Mouse (Mus musculus): Measurements from ENCODE around the gene Gm10401. TPM values are rescaled to one million over a fixed set of nuclear protein-coding genes. Genes with fewer than 3 reads are reported as not detected.
"Not testable (repeated sequence)": the region's sequence is repeated elsewhere in the genome, so short reads cannot be mapped to it uniquely, and the experiment has no call there.

Gene Gm10401
- total RNA-seq, 2 experiments from 2014 or later: not detected

DNA sequence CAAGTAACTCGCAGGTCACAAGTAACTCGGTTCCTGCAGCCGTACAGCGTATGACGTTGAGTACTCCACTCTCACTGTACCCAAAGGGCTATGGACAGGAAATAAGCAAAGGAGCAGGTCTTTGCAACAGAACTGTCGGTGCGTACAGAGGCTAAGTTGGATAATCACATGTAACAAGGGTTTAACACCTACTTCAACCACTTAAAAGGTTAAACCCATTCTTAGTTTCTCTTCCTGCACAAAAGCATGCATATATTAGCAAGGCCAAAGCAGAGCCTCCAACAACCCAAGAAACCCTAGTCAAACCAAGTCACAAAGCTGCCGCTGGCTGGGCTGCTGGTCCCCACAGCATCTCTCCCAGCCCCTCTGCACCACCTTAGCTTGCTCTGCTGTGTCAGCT lies 34.4 kb upstream of the Gm10401 start:
- Histone ChIP-seq H3K4me3 (no peak overlapping the region), H3K27ac (no peak overlapping the region)
- DNase-seq (ENCODE audit: low spot score in 2 of 2): no peak
- no peak for TF ChIP-seq CTCF (conservative IDR thresholded peaks at IDR 0.05)

DNA sequence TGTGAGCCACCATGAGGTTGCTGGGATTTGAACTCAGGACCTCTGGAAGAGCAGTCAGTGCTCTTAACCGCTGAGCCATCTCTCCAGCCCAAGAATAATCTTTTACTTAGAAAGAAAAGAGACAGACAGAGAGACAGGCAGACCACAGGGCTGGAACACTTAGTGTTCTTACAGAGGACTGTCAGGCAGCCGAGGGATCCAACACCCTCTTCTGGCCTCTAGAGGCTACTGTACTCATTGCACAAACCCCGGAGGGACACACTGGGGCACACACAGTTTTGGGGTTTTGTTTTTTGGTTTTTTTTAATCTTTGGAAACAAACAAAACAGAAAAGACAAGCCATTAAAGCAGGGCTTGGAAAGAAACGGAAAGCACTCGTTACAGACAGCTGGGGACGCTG lies 31.2 kb upstream of the Gm10401 start:
- DNase-seq (ENCODE audit: low spot score in 2 of 2): no peak
- peak; percentile 62 for TF ChIP-seq CTCF (conservative IDR thresholded peaks at IDR 0.05)
- Histone ChIP-seq H3K27ac (no peak overlapping the region), H3K4me3 (no peak overlapping the region)

DNA sequence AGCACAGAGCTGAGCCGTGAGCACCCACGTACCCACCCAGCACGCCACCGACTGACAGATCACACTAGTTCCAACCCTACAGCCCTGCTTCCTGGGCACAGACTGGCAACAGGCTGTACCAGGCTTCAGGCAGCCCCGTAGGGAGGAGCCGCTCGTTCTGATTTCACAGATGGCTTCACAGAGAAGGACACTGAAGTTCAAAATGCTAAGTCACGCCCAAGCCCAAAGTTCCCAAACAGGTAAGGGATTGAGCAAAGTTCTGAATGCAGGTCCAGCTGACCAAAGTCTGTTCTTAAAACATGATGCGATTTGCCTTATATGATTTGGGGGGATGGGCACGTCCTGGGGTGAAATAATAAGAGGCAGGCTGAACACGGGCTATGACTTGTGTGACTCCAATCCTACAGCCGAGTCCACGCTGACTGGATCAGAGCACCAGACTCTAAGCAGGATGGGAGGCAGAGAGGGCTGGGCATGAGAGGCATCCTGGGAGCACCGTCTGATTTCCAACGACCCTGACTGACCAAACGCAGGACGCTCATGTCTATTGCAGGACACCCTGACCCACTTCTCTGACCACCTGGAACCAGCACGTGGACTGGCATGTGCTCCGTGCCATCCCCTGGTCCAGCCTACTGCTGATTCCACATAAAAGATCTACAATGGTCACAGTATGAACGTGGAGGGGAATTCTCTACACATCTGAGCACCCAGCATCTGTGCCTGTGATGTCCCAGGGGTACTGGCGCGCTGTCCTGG lies 29.5 kb upstream of the Gm10401 start:
- TF ChIP-seq CTCF (conservative IDR thresholded peaks at IDR 0.05): no peak
- DNase-seq (ENCODE audit: low spot score in 2 of 2): no peak
- Histone ChIP-seq H3K27ac (peak overlapping the region; percentile 53; the same call in 1 of the 2 replicates), H3K4me3 (no peak overlapping the region)

DNA sequence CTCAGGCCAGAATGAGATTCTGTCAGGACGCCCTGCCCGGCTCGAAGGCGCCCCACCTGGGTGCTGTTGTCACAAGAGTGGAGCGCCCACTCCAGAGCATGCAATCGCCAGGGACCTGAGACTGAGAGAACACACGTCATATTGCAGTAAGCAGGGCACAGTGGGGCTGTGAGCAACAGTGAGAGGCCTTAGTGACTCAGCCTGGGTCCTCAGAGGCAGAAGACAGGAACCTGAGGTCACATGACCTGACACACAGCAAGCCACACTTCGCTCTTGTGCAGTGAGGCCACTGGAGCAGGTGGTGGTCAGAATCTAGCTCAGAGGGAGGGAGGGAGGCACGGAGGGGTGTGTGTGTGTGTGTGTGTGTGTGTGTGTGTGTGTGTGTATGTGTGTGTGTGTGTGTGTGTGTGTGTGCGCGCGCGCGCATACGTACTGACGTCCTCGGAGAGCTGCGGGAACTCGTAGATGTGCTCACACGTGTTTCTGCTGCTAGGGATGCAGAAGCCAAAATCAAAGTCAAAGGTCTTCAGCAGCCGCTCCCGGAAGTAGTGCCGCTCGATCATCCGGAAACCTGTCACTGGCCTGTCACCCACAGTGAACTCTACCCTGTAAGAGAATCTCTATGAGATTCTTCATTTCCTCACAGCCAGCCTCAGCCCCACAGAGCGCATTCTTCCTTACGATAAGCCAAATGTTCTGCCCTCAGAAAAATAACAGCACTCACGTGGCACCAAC lies 28.6 kb upstream of the Gm10401 start:
- DNase-seq (ENCODE audit: low spot score in 2 of 2): no peak
- Histone ChIP-seq H3K4me3 (no peak overlapping the region), H3K27ac (peak overlapping the region; percentile 78; the same call in 1 of the 2 replicates)
- no peak for TF ChIP-seq CTCF (conservative IDR thresholded peaks at IDR 0.05)

DNA sequence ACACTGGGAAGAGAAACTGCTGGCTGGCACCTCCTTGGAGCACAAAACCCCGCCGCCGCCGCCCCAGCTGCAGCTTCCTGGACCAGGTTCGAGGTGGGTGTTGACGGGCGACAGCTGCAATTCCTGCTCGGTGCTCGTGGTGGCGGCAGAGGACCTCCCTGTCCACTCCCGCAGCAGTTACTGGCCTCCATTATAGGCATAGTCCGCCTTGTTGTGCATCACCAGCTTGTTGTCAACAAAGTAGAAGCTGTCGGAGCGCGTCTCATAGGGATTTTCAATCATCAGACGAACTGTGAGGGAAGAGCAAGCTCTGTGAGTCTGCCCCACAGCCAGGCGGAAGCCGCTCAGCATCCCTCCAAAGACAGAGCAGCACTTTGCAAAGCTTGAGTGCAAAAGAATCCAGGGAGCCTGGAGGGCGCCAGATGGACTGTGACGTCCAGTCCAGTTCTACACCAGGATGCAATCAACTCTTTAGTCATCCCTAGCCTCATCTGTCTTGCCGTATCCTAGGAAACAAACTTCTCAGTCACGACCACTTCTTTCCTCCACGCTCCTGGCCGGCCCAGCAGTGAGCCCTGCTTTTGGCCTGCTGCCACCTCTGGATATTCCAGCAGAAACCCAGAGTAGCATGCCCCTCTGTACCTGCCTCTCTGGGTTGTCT lies 27.2 kb upstream of the Gm10401 start:
- DNase-seq (ENCODE audit: low spot score in 2 of 2): peak; percentile 84 to 88
- Histone ChIP-seq H3K27ac (peak overlapping the region; percentile 78), H3K4me3 (no peak overlapping the region; the same call in 1 of the 2 replicates)
- peak; percentile 97 for TF ChIP-seq CTCF (conservative IDR thresholded peaks at IDR 0.05)

DNA sequence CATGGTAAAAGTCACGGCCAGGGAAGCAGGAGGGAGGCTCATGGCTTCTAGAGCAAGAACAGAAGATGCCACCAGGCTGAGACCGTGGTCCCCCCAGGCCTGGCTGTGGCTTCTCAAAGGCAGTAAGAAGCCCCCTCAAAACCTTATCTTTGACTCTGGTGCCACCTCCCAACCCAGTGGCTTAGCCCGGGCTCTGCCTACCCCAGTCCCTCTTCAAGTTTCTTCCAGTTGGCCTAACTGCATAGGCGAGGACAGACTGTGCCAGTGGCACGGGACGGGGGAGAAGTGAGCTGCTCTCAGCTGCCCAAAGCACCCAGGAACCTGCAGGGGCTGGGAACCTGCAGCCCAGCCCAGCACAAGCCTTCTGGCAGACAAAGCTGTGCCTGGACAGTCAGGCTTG lies 26.6 kb upstream of the Gm10401 start:
- H3K4me3 ChIP-seq: no peak overlapping the region
- no peak for DNase-seq (ENCODE audit: low spot score in 2 of 2)
- TF ChIP-seq CTCF (conservative IDR thresholded peaks at IDR 0.05): no peak
- H3K27ac ChIP-seq: peak overlapping the region; percentile 78; the same call in 1 of the 2 replicates

DNA sequence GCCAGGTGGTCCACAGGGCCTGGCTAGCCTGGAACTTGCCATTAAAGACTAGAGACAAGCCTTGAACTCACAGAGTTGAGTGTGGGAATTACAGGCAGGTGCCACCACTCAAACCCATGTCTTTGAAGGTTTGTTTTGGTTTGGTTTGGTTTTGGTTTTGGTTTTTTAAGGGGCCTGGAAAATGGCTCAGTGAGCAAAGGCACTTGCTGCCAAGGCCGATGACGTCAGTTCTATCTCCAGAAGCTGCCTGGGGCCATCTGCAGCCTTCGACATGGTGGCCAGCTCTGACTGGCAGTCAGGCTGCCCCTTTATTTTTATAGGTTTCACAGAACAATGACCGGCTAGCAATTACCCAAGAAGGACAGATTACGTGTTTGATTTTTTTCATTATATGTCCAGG lies 22.9 kb upstream of the Gm10401 start:
- Histone ChIP-seq H3K4me3 (no peak overlapping the region), H3K27ac (peak overlapping the region; percentile 23; the same call in 1 of the 2 replicates)
- no peak for DNase-seq (ENCODE audit: low spot score in 2 of 2)
- TF ChIP-seq CTCF (conservative IDR thresholded peaks at IDR 0.05): no peak

DNA sequence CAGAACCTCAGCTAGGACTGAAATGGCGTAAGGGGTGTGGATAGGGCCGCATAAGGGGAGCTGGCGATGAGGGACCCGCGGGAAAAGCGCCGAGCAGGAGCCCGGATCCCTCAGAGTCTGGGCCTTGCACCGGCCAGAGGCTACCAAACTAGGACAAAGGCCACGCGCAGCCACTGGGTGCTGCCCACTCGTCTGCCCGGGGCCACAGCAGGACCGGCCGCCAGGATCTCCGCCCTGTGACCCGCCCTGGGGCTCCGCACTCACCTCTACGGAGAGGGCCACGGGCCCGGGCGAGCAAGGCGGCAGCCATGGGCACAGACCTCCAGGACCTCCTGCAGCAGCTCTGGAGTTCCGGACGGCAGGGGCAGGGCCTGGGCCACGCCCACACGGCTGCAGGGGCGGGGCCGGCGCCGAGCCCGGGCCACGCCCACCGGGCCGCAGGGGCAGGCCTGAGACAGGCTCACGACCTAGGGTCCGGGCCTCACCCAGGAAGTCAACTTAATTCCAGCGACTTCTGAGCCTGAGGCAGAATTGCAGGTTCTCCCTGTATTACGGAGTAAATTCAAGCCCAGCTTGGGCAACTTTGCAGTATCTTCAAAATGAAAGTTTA lies 21.0 kb upstream of the Gm10401 start, which contains the start of gene Acads:
Gene Acads (minus strand): TSS at position 386 of the 610 bp plus-strand sequence.
- peak within 1 kb of the TSS; percentile 47 for H3K27ac ChIP-seq
- peak in 1 of 2 experiments; percentile 37 for DNase-seq (ENCODE audit: low spot score in 2 of 2)
- H3K4me3 ChIP-seq: peak within 1 kb of the TSS; percentile 60
- no peak for TF ChIP-seq CTCF (conservative IDR thresholded peaks at IDR 0.05)

DNA sequence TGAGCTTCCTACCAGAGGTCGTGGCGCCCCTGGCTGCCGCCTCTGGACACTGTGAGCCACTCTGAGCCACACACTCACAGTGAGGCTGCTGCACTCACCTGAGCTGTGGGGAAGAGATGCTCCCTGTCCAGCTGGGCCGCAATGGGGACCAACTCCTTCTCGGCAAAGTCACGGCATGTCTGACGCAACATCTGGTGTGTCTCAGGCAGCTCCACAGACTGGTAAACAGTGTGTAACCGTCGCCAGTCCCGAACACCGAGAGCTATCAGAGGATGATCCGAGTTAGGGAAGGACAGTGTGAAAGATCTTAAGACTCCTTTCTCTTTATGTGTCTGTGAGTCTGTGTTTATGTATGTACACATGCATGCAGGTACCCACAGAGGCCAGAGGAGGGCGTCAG lies 19.4 kb upstream of the Gm10401 start:
- DNase-seq (ENCODE audit: low spot score in 2 of 2): no peak
- Histone ChIP-seq H3K27ac (no peak overlapping the region), H3K4me3 (no peak overlapping the region)
- no peak for TF ChIP-seq CTCF (conservative IDR thresholded peaks at IDR 0.05)

DNA sequence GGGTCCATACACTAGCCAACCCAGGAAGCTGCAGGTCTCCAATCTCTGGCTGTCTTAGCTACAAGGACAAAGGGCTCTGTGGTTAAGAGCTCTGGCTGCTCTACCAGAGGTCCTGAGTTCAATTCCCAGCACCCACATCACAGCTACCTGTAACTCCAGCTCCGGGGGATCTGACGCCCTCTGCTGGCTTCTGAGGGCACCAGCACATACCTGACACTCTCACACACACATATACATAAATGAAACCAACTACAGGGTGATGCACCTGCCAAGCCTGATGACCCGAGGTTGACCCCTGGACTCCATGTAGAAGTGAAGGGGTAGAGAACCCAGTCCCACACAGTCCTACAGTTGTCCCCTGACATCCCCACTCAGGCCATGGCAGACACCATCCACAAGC lies 18.3 kb upstream of the Gm10401 start:
- no peak for DNase-seq (ENCODE audit: low spot score in 2 of 2)
- TF ChIP-seq CTCF (conservative IDR thresholded peaks at IDR 0.05): no peak
- Histone ChIP-seq H3K4me3 (no peak overlapping the region), H3K27ac (no peak overlapping the region)

DNA sequence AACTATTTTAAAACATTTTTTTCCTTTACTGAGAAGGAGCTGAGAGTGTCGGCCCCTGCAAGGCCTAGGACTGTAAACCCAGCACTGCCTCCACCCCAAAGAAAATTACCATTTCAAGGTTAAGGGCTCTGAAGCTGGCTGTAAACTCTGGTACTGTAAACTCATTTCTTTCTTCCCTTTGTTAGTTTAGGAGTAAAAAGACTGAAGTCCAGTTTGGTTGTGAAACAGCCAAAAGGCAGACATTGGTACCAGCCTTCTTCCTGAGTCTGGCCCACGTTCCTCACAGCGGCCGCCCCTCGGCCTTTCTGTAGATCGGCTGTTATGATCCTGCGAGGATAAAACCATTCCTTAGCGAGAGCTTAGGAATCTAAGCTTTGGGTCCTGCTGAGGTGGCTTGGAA lies 16.4 kb upstream of the Gm10401 start:
- DNase-seq (ENCODE audit: low spot score in 2 of 2): no peak
- TF ChIP-seq CTCF (conservative IDR thresholded peaks at IDR 0.05): no peak
- Histone ChIP-seq H3K4me3 (no peak overlapping the region), H3K27ac (no peak overlapping the region)

DNA sequence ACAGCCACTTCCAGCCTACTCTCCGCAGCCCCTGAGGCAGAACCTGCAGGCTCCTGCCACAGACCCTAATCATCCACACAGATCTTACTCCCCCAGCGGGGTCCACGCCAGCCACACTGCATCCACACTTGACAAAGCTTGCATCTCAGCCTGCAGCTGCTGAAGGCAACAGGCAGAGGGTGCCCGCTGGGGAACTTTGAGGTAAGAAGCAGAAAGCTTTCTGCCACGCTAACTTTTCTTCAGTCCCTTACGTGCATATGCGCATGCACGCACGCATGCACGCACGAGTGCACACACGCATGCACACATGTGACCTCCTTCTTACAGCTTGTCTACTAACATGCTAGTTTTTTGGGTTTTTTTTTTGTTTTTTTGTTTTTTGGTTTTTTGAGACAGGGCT lies 15.1 kb upstream of the Gm10401 start:
- no peak for TF ChIP-seq CTCF (conservative IDR thresholded peaks at IDR 0.05)
- Histone ChIP-seq H3K4me3 (no peak overlapping the region), H3K27ac (no peak overlapping the region)
- no peak for DNase-seq (ENCODE audit: low spot score in 2 of 2)

DNA sequence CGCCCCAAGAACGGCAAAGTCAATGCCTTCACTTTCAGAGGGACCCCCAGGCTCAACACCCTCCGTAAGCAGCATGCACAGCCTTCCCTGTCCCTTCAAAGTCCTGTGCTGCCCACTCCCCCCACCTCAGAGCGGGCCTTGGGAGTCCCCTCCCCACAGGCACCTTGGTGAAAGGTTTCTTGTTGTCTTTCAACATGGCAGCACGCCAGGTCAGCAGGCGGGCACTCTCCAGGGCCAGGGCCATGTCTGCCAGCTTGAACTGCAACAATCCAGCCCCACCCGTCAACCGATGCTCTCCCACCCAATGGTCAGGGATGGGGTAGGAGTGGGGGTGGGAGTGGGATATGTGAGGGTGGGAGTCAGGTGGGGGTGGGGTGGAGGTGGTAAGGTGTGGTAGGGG lies 13.1 kb upstream of the Gm10401 start:
- Histone ChIP-seq H3K4me3 (no peak overlapping the region), H3K27ac (no peak overlapping the region)
- TF ChIP-seq CTCF (conservative IDR thresholded peaks at IDR 0.05): no peak
- DNase-seq (ENCODE audit: low spot score in 2 of 2): no peak

DNA sequence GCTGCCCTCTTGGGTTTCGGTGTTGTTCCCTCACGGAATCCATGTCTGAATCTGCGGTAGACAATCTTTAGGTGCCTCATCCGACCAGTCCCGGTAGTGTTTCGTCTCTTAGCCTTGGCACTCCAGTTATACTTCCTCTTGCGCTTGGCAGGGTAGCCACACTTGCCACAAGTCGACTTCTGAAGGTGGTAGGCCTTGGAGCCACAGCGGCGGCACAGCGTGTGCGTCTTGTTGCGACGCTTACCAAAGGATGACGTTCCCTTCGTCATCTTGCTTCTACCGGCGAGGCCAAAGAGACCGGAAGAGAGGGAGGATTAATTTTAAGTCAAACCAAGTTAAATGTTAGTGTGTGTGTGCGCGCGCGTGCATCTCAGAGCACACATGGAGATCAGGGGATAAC lies 5.2 kb upstream of the Gm10401 start:
- DNase-seq (ENCODE audit: low spot score in 2 of 2); H3K27ac ChIP-seq; H3K4me3 ChIP-seq: not testable (repeated sequence)

All from layer of hippocampus, adult 2 months (tissue).